Mouse (Mus musculus) liver, embryonic 14.5 days (tissue): ENCODE measurements at regions not wholly inside any gene's neighbourhood (a gene's known extent, or its start where the extent isn't known, plus 50 kb on each side); places are given as distances from the start of the nearest gene placed in this dataset.

Experiments used
- ATAC-seq: fragments of 200-750 bp; cut with Nextera tagmentation; 2 replicates; pipeline ENCODE4 v1.8.0; 2017; ENCODE audit warnings: moderate number of reproducible peaks, mild to moderate bottlenecking, moderate library complexity; ENCODE audit not compliant: insufficient read depth
- DNase-seq, 3 experiments: peaks; one replicate each; pipeline ENCODE4 v3.0.0-alpha.2; 2012 to 2013; ENCODE audit warnings: low read depth in 3 of 3, low spot score in 3 of 3
- H3K27ac ChIP-seq: fragments of 300-500 bp; sonication (generic); 2 replicates; pipeline ENCODE4 v1.5.1; 2014; ENCODE audit warnings: moderate library complexity, mild to moderate bottlenecking, control low read depth, inconsistent platforms
- H3K27me3 ChIP-seq: fragments of 300-500 bp; sonication (generic); 2 replicates; pipeline ENCODE4 v1.6.1; 2014; ENCODE audit warnings: mild to moderate bottlenecking, low read length, moderate library complexity; ENCODE audit not compliant: control insufficient read depth, insufficient read depth
- H3K36me3 ChIP-seq: fragments of 300-500 bp; sonication (generic); replicated peaks from 2 replicates; pipeline ENCODE4 v1.6.1; 2014; ENCODE audit warnings: low read depth; ENCODE audit not compliant: control insufficient read depth, insufficient read depth
- H3K4me1 ChIP-seq, 2 experiments: fragments of 200-500 bp in 1 of 2; fragments of 300-500 bp in 1 of 2; sonication (generic) in 1 of 2; replicated peaks; 2 replicates each; pipeline ENCODE4 v1.6.1; 2012 to 2014; ENCODE audit warnings: antibody characterized with exemption in 1 of 2, inconsistent platforms in 1 of 2, low read length in 1 of 2; ENCODE audit not compliant: control insufficient read depth in 2 of 2, insufficient read depth in 2 of 2
- H3K4me2 ChIP-seq: fragments of 300-500 bp; sonication (generic); 2 replicates; pipeline ENCODE4 v1.6.1; 2014; ENCODE audit warnings: low read depth, mild to moderate bottlenecking, control low read depth, moderate library complexity
- H3K4me3 ChIP-seq, 2 experiments: fragments of 200-500 bp in 1 of 2; fragments of 300-500 bp in 1 of 2; sonication (generic) in 1 of 2; 2 replicates each; pipeline ENCODE4 v1.5.1; 2012 to 2014; ENCODE audit warnings: low read depth in 2 of 2, low read length in 2 of 2, mild to moderate bottlenecking in 2 of 2, control low read depth in 1 of 2, inconsistent platforms in 1 of 2, moderate library complexity in 1 of 2; ENCODE audit not compliant: insufficient read depth in 1 of 2
- H3K9ac ChIP-seq: fragments of 300-500 bp; sonication (generic); replicated peaks from 2 replicates; pipeline ENCODE4 v1.6.1; 2014; ENCODE audit warnings: mild to moderate bottlenecking, control low read depth, moderate library complexity
- H3K9me3 ChIP-seq: fragments of 300-500 bp; sonication (generic); 2 replicates; pipeline ENCODE4 v1.6.1; 2016; ENCODE audit warnings: low read length, mixed read lengths; ENCODE audit not compliant: control insufficient read depth
- CTCF ChIP-seq: IDR thresholded peaks from 2 replicates; pipeline ENCODE4 v1.5.1; 2016; ENCODE audit warnings: antibody characterized with exemption, low read depth, control low read depth
- EP300 ChIP-seq: IDR thresholded peaks from 2 replicates; pipeline ENCODE4 v1.6.1; 2016; ENCODE audit warnings: antibody characterized with exemption, low read depth
- WGBS: fragments of 180-500 bp; shearing (Covaris S2); extraction: QIAGEN DNeasy Blood & Tissue Kit; methylation state at CpG from one replicate; pipeline ENCODE4 v1.1.7; 2014; ENCODE audit not compliant: insufficient replicate concordance; 5-methylcytosine and 5-hydroxymethylcytosine counted together

DNA sequence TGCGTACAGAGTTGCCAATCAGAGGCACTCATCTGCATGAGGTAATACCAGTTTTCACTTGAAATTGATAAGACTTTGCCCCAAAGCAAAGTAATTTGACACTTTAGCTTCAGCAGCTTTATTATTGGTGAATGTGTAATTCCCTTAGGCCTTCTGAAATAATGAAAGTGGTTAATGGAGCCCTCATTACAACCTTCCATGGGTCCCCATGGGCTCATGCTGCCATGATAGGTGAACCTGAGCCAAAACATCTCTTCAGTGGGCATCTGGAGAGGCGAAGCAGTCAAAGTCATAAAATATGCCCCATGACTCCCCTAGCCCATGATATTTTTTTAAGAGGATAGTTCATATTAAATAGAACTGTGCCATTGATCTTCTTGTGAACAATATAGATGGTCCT, 471.1 kb upstream of the Zeb2 start:
- WGBS, result 58% methylated on average over 2 of the region's 2 CpGs
- Histone ChIP-seq H3K27ac (no peak overlapping the region), H3K4me1 (no peaks in the 10 kb centered on the region), H3K27me3 (no peaks in the 10 kb centered on the region), H3K9me3 (no peaks in the 10 kb centered on the region), H3K4me3 (no peak overlapping the region), H3K36me3 (no peaks in the 10 kb centered on the region), H3K9ac (no peak overlapping the region), H3K4me2 (no peak overlapping the region)
- no peak for ATAC-seq
- DNase-seq, result no peak
- TF ChIP-seq EP300, result no peak
- no peak for TF ChIP-seq CTCF

DNA sequence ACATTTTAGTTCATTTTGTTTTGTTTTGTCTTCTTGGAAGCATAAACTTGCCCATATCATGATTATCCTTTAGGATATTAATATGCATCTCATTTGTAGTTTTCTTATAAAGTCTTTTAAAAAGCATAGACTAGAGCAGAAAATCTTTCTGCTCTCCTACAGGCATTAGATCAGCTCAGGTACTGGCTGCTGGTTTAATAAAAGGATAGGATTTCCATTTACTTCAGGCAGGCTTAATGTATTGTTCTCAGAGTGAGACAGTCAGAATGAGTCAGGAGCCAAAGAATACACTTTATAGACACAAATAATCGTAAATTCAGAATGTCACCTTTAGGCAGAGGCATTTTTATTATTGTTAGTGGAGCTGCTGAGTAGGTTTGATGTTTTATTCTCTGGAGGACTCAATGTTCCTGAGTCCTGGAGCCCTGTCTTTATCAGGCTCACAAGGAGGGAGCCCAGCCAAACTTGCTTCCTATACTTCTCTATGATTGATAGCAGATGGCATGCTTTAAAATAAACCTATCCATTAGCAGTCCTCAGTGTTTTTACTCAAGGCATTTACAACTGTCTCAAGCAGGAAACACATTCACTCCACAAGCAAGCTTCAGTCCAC, 469.5 kb upstream of the Zeb2 start:
- Histone ChIP-seq H3K27ac (no peak overlapping the region), H3K9ac (no peak overlapping the region), H3K27me3 (no peaks in the 10 kb centered on the region), H3K36me3 (no peaks in the 10 kb centered on the region), H3K4me3 (no peak overlapping the region), H3K4me1 (no peaks in the 10 kb centered on the region), H3K9me3 (no peaks in the 10 kb centered on the region), H3K4me2 (no peak overlapping the region)
- ATAC-seq (no peak), DNase-seq (no peak)
- TF ChIP-seq EP300 (no peak), CTCF (no peak)
- WGBS, result 53% methylated on average over 1 of the region's 1 CpGs

DNA sequence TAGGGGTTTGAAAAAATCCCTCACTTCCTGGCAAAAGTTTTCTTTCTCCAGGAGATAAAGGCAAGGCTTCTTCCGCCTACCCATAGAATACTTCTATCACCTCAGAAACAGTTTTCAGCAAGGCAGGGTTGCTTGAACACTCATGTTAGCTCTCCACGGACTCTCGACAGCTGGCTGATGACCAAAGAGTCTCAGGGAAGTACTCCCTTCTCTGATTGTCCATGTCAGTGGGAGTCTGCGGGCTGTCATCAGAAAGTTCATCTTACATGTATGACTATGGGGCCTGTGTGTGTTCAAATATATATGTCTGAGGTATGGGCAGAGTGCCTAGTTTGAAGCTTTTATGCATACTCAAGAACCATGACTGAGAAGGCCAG, 464.3 kb upstream of the Zeb2 start:
- Histone ChIP-seq H3K27me3 (no peaks in the 10 kb centered on the region), H3K9me3 (no peaks in the 10 kb centered on the region), H3K36me3 (no peaks in the 10 kb centered on the region), H3K4me1 (no peaks in the 10 kb centered on the region), H3K4me3 (no peak overlapping the region), H3K27ac (no peak overlapping the region), H3K9ac (no peak overlapping the region), H3K4me2 (no peak overlapping the region)
- TF ChIP-seq EP300, result no peak
- no peak for TF ChIP-seq CTCF
- no peak for DNase-seq
- no peak for ATAC-seq
- WGBS, result 54% methylated on average over 4 of the region's 4 CpGs

DNA sequence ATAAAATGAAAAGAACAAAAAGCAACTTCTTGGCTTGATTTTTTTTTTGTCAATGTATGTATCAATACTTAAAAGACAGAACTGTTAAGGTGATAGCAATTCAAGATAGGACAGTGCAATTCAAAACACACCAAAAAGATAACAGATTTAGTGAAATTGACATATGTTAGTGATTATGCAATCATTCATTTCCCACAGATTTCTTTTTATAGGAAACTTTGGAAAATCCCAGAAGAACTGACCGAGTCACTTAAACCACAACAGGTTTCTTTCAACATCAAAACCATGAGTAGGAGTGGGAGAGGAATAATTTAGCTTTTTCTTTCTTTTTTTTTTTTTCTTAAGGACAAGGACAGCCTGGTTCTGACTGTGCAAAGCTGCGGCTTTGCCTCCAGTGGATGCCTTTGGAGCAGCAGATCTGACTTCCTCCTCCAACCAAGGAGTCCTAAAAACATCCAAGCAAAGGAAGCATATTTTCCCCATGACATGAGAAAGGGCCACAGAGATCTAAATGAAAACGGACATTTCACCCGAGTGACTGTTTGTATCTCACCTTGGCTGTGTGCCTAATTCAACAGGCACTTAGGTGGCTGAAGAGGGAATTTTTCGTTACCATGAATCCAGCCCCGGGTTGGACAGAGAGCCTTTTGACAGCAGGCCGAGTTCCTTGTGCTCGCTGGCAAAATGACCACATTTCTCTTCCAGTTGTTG, 463.8 kb upstream of the Zeb2 start:
- DNase-seq (no peak), ATAC-seq (no peak)
- no peaks in the 10 kb centered on the region for H3K4me1 ChIP-seq
- no peak overlapping the region for H3K27ac ChIP-seq
- H3K9me3 ChIP-seq, result no peaks in the 10 kb centered on the region
- H3K9ac ChIP-seq, result no peak overlapping the region
- H3K27me3 ChIP-seq, result no peaks in the 10 kb centered on the region
- H3K4me2 ChIP-seq, result no peak overlapping the region
- 60% methylated on average over 8 of the region's 8 CpGs for WGBS
- H3K4me3 ChIP-seq, result no peak overlapping the region
- no peaks in the 10 kb centered on the region for H3K36me3 ChIP-seq
- TF ChIP-seq CTCF, result no peak
- no peak for TF ChIP-seq EP300

DNA sequence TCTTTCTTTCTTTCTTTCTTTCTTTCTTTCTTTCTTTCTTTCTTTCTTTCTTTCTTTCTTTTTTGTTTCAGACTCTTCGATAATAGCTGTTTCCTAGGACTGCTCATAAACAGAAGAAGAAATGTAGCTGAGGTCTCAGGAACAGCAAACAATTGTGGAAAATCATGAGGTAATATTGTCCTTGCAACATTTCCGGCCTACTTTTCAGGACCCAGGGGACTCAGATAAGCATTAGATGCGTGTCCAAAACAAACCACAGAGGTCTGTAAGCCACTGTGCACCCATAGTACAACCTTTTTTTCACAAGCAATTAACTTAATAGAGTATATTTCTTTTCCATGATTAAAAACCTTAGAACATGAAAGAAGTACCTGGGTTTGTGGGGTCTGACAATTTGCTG, 455.7 kb upstream of the Zeb2 start:
- Histone ChIP-seq H3K27me3 (no peaks in the 10 kb centered on the region), H3K36me3 (no peaks in the 10 kb centered on the region), H3K4me3 (no peak overlapping the region), H3K9me3 (no peaks in the 10 kb centered on the region), H3K27ac (no peak overlapping the region), H3K4me2 (no peak overlapping the region), H3K9ac (no peak overlapping the region), H3K4me1 (no peaks in the 10 kb centered on the region)
- WGBS, result 51% methylated on average over 3 of the region's 3 CpGs
- ATAC-seq, result no peak
- TF ChIP-seq EP300 (no peak), CTCF (no peak)
- DNase-seq, result no peak
